Mouse (Mus musculus) CH12.LX (cell line): ENCODE measurements around the gene Rac3. TPM values are rescaled to one million over a fixed set of nuclear protein-coding genes. Genes with fewer than 3 reads are reported as not detected.
A peak's percentile ranks its signal among the peaks of the same experiment; 100 is the strongest.

Source experiments
- DNase-seq: peaks from one replicate; pipeline ENCODE4 v3.0.0-alpha.2; 2013; ENCODE audit errors: extremely low read depth
- H3K27ac ChIP-seq: 2 replicates; pipeline ENCODE4 v1.5.1; 2012; ENCODE audit warnings: low read depth, mild to moderate bottlenecking, control low read depth, moderate library complexity; ENCODE audit not compliant: insufficient read depth
- H3K27me3 ChIP-seq: replicated peaks from 2 replicates; pipeline ENCODE3; 2012; ENCODE audit warnings: inconsistent platforms
- H3K36me3 ChIP-seq, 2 experiments: replicated peaks in 1 of 2; 2 replicates each; pipeline versions ENCODE3 to v1.6.1; 2012; ENCODE audit warnings: inconsistent platforms in 1 of 2, low read length in 1 of 2, mild to moderate bottlenecking in 1 of 2, mixed read lengths in 1 of 2, moderate library complexity in 1 of 2; ENCODE audit not compliant: control insufficient read depth in 1 of 2, insufficient read depth in 1 of 2
- H3K4me1 ChIP-seq, 2 experiments: 2 replicates each; pipeline ENCODE4 v1.6.1; 2012; ENCODE audit warnings: inconsistent platforms in 1 of 2, moderate library complexity in 1 of 2; ENCODE audit not compliant: insufficient read depth in 2 of 2, control insufficient read depth in 1 of 2
- H3K4me2 ChIP-seq: 2 replicates; pipeline ENCODE4 v1.6.1; 2012; ENCODE audit warnings: low read depth, mild to moderate bottlenecking, control low read depth; ENCODE audit not compliant: poor library complexity, insufficient read depth, severe bottlenecking
- H3K4me3 ChIP-seq, 3 experiments: fragments of 150-350 bp in 1 of 3; sonication (generic) in 1 of 3; replicated peaks in 1 of 3; 2 replicates each; pipeline versions ENCODE3 to v1.5.1; 2011 to 2012; ENCODE audit warnings: low read depth in 2 of 3, low read length in 2 of 3, mild to moderate bottlenecking in 2 of 3, moderate library complexity in 2 of 3, control low read depth in 1 of 3, improper control_type of control experiment in 1 of 3, inconsistent platforms in 1 of 3, mixed read lengths in 1 of 3; ENCODE audit not compliant: poor library complexity in 1 of 3
- H3K79me2 ChIP-seq: replicated peaks from 2 replicates; pipeline ENCODE4 v1.6.1; 2012; ENCODE audit warnings: mild to moderate bottlenecking, moderate library complexity; ENCODE audit not compliant: control insufficient read depth, poor library complexity, insufficient read depth, severe bottlenecking; ENCODE audit errors: extremely low read depth
- H3K9ac ChIP-seq: 2 replicates; pipeline ENCODE4 v1.6.1; 2012; ENCODE audit warnings: low read depth, mild to moderate bottlenecking, control low read depth, moderate library complexity; ENCODE audit not compliant: insufficient read depth
- H3K9me3 ChIP-seq: replicated peaks from 2 replicates; pipeline ENCODE3; 2012; ENCODE audit warnings: low read length, inconsistent platforms, mixed read lengths
- BHLHE40 ChIP-seq: IDR thresholded peaks from 2 replicates; pipeline ENCODE4 v1.6.1; 2011; ENCODE audit warnings: mild to moderate bottlenecking, low read depth, low read length, improper control_type of control experiment
- CHD2 ChIP-seq: IDR thresholded peaks from 2 replicates; pipeline ENCODE4 v1.6.1; 2011; ENCODE audit warnings: low read length, improper control_type of control experiment
- CTCF ChIP-seq, 2 experiments: IDR thresholded peaks in 1 of 2; conservative IDR thresholded peaks in 1 of 2; 2 replicates each; pipeline ENCODE4 v1.5.1; 2011 to 2012; ENCODE audit warnings: low read depth in 2 of 2, low read length in 2 of 2, improper control_type of control experiment in 1 of 2, inconsistent platforms in 1 of 2, mild to moderate bottlenecking in 1 of 2, moderate library complexity in 1 of 2
- E2F4 ChIP-seq: IDR thresholded peaks from 2 replicates; pipeline ENCODE4 v1.6.1; 2011; ENCODE audit warnings: low read depth, low read length, improper control_type of control experiment; ENCODE audit not compliant: insufficient replicate concordance
- ELF1 ChIP-seq: IDR thresholded peaks from 2 replicates; pipeline ENCODE4 v1.6.1; 2014; ENCODE audit warnings: low read depth, mild to moderate bottlenecking, inconsistent platforms, low read length, improper control_type of control experiment
- EP300 ChIP-seq: IDR thresholded peaks from 2 replicates; pipeline ENCODE4 v1.6.1; 2011; ENCODE audit warnings: low read length, improper control_type of control experiment
- GABPA ChIP-seq: IDR thresholded peaks from 2 replicates; pipeline ENCODE4 v1.6.1; 2012; ENCODE audit warnings: low read depth, low read length, improper control_type of control experiment, inconsistent platforms; ENCODE audit not compliant: insufficient replicate concordance
- HCFC1 ChIP-seq: IDR thresholded peaks from 2 replicates; pipeline ENCODE4 v1.6.1; 2012; ENCODE audit warnings: low read depth, mild to moderate bottlenecking, inconsistent platforms, low read length, improper control_type of control experiment
- IRF4 ChIP-seq: IDR thresholded peaks from 2 replicates; pipeline ENCODE4 v1.6.1; 2014; ENCODE audit warnings: low read depth, mild to moderate bottlenecking, inconsistent platforms, low read length, improper control_type of control experiment
- JUN ChIP-seq: IDR thresholded peaks from 2 replicates; pipeline ENCODE4 v1.6.1; 2011; ENCODE audit warnings: low read depth, mild to moderate bottlenecking, low read length, improper control_type of control experiment, moderate library complexity; ENCODE audit not compliant: insufficient read depth
- MAFK ChIP-seq: IDR thresholded peaks from 2 replicates; pipeline ENCODE4 v1.6.1; 2011; ENCODE audit warnings: low read length, improper control_type of control experiment; ENCODE audit not compliant: insufficient replicate concordance
- MAX ChIP-seq: IDR thresholded peaks from 2 replicates; pipeline ENCODE4 v1.6.1; 2011; ENCODE audit warnings: low read length, improper control_type of control experiment
- MEF2A ChIP-seq: IDR thresholded peaks from 2 replicates; pipeline ENCODE4 v1.6.1; 2014; ENCODE audit warnings: low read depth, mild to moderate bottlenecking, inconsistent platforms, low read length, improper control_type of control experiment, borderline replicate concordance
- MYC ChIP-seq: IDR thresholded peaks from 2 replicates; pipeline ENCODE4 v1.6.1; 2011; ENCODE audit warnings: low read depth, mild to moderate bottlenecking, improper control_type of control experiment, low read length
- NRF1 ChIP-seq: IDR thresholded peaks from 2 replicates; pipeline ENCODE4 v1.6.1; 2014; ENCODE audit warnings: low read depth, mild to moderate bottlenecking, inconsistent platforms, low read length, improper control_type of control experiment, moderate library complexity
- PAX5 ChIP-seq: IDR thresholded peaks from 2 replicates; pipeline ENCODE4 v1.6.1; 2012; ENCODE audit warnings: low read length, inconsistent platforms, mixed read lengths
- POLR2A ChIP-seq: IDR thresholded peaks from 2 replicates; pipeline ENCODE4 v1.6.1; 2011; ENCODE audit warnings: low read depth, mild to moderate bottlenecking, improper control_type of control experiment, low read length
- POLR2AphosphoS2 ChIP-seq: IDR thresholded peaks from 2 replicates; pipeline ENCODE4 v1.6.1; 2011; ENCODE audit warnings: low read depth, low read length, improper control_type of control experiment
- SIN3A ChIP-seq: IDR thresholded peaks from 2 replicates; pipeline ENCODE4 v1.6.1; 2012; ENCODE audit warnings: low read length, improper control_type of control experiment, inconsistent platforms
- SMC3 ChIP-seq: IDR thresholded peaks from 2 replicates; pipeline ENCODE4 v1.6.1; 2011; ENCODE audit warnings: low read depth, low read length, improper control_type of control experiment
- TBP ChIP-seq: conservative IDR thresholded peaks from 2 replicates; pipeline ENCODE4 v1.6.1; 2011; ENCODE audit warnings: low read depth, low read length, improper control_type of control experiment
- TCF12 ChIP-seq: IDR thresholded peaks from 2 replicates; pipeline ENCODE4 v1.6.1; 2014; ENCODE audit warnings: low read depth, mild to moderate bottlenecking, inconsistent platforms, low read length, improper control_type of control experiment
- UBTF ChIP-seq: IDR thresholded peaks from 2 replicates; pipeline ENCODE4 v1.6.1; 2012; ENCODE audit warnings: low read depth, mild to moderate bottlenecking, inconsistent platforms, low read length, improper control_type of control experiment, moderate library complexity
- USF1 ChIP-seq: IDR thresholded peaks from 2 replicates; pipeline ENCODE4 v1.6.1; 2014; ENCODE audit warnings: low read depth, mild to moderate bottlenecking, inconsistent platforms, low read length, improper control_type of control experiment
- USF2 ChIP-seq: conservative IDR thresholded peaks from 2 replicates; pipeline ENCODE4 v1.6.1; 2011; ENCODE audit warnings: low read depth, low read length, improper control_type of control experiment
- ZC3H11A ChIP-seq: IDR thresholded peaks from 2 replicates; pipeline ENCODE4 v1.6.1; 2012; ENCODE audit warnings: low read depth, mild to moderate bottlenecking, inconsistent platforms, low read length, improper control_type of control experiment
- ZMIZ1 ChIP-seq: IDR thresholded peaks from 2 replicates; pipeline ENCODE4 v1.6.1; 2012; ENCODE audit warnings: low read depth, mild to moderate bottlenecking, inconsistent platforms, low read length, improper control_type of control experiment
- ZNF384 ChIP-seq: IDR thresholded peaks from 2 replicates; pipeline ENCODE4 v1.6.1; 2012; ENCODE audit warnings: low read depth, low read length, improper control_type of control experiment, inconsistent platforms
- dilution Hi-C: fragments of 300-500 bp; cut with MboI; formaldehyde crosslinking; loops from 2 replicates; pipeline ENCODE4 v1.14.3; 2020; ENCODE audit warnings: low sequenced_read_pairs; ENCODE audit not compliant: extremely low pct_unique_long_range_greater_than_20kb, extremely low pct_ligation_motif_present
- in situ Hi-C: fragments of 300-500 bp; cut with MboI; formaldehyde crosslinking; loops from 3 replicates; pipeline ENCODE4 v1.14.3; 2019; ENCODE audit warnings: low sequenced_read_pairs, low pct_ligation_motif_present, low pct_unique_long_range_greater_than_20kb, mixed read lengths
- polyA plus RNA-seq: library from polyadenylated mRNA; unstranded; fragments of >175 nt; gene quantifications from 2 replicates; pipeline ENCODE4 v1.2.1, GENCODE M21; 2012; ENCODE audit warnings: low read depth; ENCODE audit not compliant: insufficient read length
- total RNA-seq, 2 experiments: library from RNA; depleted of rRNA; stranded (reverse); fragments of 300-350 nt in 1 of 2; fragments of >200 nt in 1 of 2; gene quantifications; 2 replicates each; pipeline ENCODE4 v1.2.3; 2012 to 2014

Rac3 gene
- 8.9 and 9.9 TPM in 2 replicates for total RNA-seq (2012; rRNA removed)
- total RNA-seq (2014; rRNA removed) = 2.9 and 3.4 TPM in 2 replicates
- polyA plus RNA-seq = 5.5 and 8.3 TPM in 2 replicates

- no peak within 1 kb of the TSS for H3K9ac ChIP-seq
- in situ Hi-C loops = no loop called here
Observed at GRCm38 (mm10) chr11:120721124-120722066, at the start of gene Rac3. Rac3 (plus strand) TSS chr11:120721470.

GRCm38 (mm10) chr11:120672687-120673593 is 48.3 kb upstream of the Rac3 start, which contains the start of gene Aspscr1:
Aspscr1 (plus strand) TSS chr11:120672973.
- in situ Hi-C loops = no loop called here
- DNase-seq = peak; percentile 97
- TF ChIP-seq IRF4 = peak; percentile 57; the same call in 1 of the 2 replicates
- TF ChIP-seq HCFC1 = peak; percentile 81
- 0 out of 2 replicates have a peak, but pooled peaks have one; percentile 58 for TF ChIP-seq TBP
- peak; percentile 95 for TF ChIP-seq SIN3A
- TF ChIP-seq NRF1 = peak; percentile 61
- no peak for TF ChIP-seq GABPA
- TF ChIP-seq MAFK = no peak
- TF ChIP-seq USF2 = peak; percentile 84
- TF ChIP-seq CTCF (conservative IDR thresholded peaks at IDR 0.05 in 1 of 2, IDR thresholded peaks at IDR 0.05 in 1 of 2; ENCODE audit: low read depth in 2 of 2, low read length in 2 of 2) = no peak
- no peak for TF ChIP-seq MEF2A
- TF ChIP-seq BHLHE40 = peak; percentile 100
- TF ChIP-seq ZMIZ1 = peak; percentile 81
- no peak for TF ChIP-seq EP300
- peak; percentile 87 for TF ChIP-seq POLR2A
- 0 out of 2 replicates have a peak, but pooled peaks have one; percentile 16 for TF ChIP-seq E2F4
- TF ChIP-seq JUN = no peak
- TF ChIP-seq ELF1 = peak; percentile 95
- peak; percentile 98 for TF ChIP-seq USF1
- no peak for TF ChIP-seq PAX5
- peak; percentile 96 for TF ChIP-seq MYC
- no peak for TF ChIP-seq ZC3H11A
- TF ChIP-seq UBTF = no peak; the same call in 1 of the 2 replicates
- no peak for TF ChIP-seq ZNF384
- TF ChIP-seq CHD2 = 0 out of 2 replicates have a peak, but pooled peaks have one; percentile 1
- TF ChIP-seq TCF12 = peak; percentile 89
- peak; percentile 97 for TF ChIP-seq MAX
- 0 out of 2 replicates have a peak, but pooled peaks have one; percentile 12 for TF ChIP-seq SMC3

More at GRCm38 (mm10) chr11:120721124-120722066, at the start of gene Rac3:
- Histone ChIP-seq H3K9me3 (peaks cover 7% of the 10 kb centered on the region), H3K4me1 (peaks cover 3 to 5% of the 10 kb centered on the region in 2 experiments), H3K4me2 (no peak within 1 kb of the TSS), H3K79me2 (no peaks in the 10 kb centered on the region), H3K4me3 (no peak within 1 kb of the TSS), H3K27me3 (no peaks in the 10 kb centered on the region), H3K27ac (no peak within 1 kb of the TSS), H3K36me3 (peaks cover 65 to 93% of the 10 kb centered on the region in 2 experiments)
- TF ChIP-seq ELF1 (no peak), POLR2AphosphoS2 (0 out of 2 replicates have a peak, but pooled peaks have one; percentile 16)
- dilution Hi-C loops = no loop called here
- DNase-seq = no peak

More at GRCm38 (mm10) chr11:120672687-120673593, 48.3 kb upstream of the Rac3 start, which contains the start of gene Aspscr1:
- peak within 1 kb of the TSS; percentile 70 for H3K4me2 ChIP-seq
- dilution Hi-C loops = no loop called here
- peaks cover 11 to 26% of the 10 kb centered on the region in 2 experiments for H3K36me3 ChIP-seq
- peaks cover 4% of the 10 kb centered on the region; the same call in 1 of the 2 replicates for H3K79me2 ChIP-seq
- no peaks in the 10 kb centered on the region for H3K9me3 ChIP-seq
- peak within 1 kb of the TSS; percentile 75 for H3K27ac ChIP-seq
- no peaks in the 10 kb centered on the region for H3K27me3 ChIP-seq
- H3K4me1 ChIP-seq = peaks cover 2 to 43% of the 10 kb centered on the region in 2 experiments; a peak in 2 of 4 replicates
- peak within 1 kb of the TSS; percentile 61 to 85 (median 71) for H3K4me3 ChIP-seq
- H3K9ac ChIP-seq = peak within 1 kb of the TSS; percentile 89
